Mouse (Mus musculus): ENCODE measurements around the gene Comt. TPM values are rescaled to one million over a fixed set of nuclear protein-coding genes. Genes with fewer than 3 reads are reported as not detected.
A peak's percentile ranks its signal among the peaks of the same experiment; 100 is the strongest.

The Comt gene
- polyA plus RNA-seq, 1 experiment from 2014 or later, result 124 TPM

DNA sequence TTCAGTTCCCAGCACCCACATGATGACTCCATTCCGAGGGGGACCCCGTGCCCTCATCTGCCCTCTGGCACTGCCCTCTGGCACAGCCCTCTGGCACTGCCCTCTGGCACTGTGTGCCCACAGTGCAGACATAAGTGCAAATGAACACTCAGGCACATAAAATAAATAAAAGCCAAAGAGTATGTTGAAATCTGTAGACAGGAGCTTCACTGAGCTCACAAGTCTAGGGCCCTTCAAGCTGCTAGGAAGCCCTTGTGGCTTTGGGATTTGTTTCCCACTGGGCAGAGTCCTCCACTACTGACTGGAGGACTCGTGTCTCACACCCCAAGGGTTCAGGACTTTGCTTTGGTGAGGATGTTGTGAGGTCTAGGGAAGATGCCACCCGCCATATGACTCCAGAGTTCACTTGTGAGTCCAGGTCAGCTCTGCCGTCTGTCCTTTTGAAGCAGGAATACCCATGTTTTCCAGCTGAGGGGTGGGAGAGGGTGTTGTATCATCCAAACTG lies 1.4 kb upstream of the Comt start:
- Histone ChIP-seq H3K9ac (ENCODE audit: low read length) (no peak overlapping the region), H3K27me3 (ENCODE audit: control insufficient read depth, insufficient read depth, low read depth, low read length) (no peaks in the 10 kb centered on the region), H3K4me3 (ENCODE audit: low read length) (no peak overlapping the region), H3K36me3 (ENCODE audit: control insufficient read depth, insufficient read depth, low read length) (0 out of 2 replicates have a peak, but pooled peaks cover 3% of the 10 kb centered on the region), H3K4me2 (ENCODE audit: low read depth, low read length) (no peak overlapping the region), H3K9me3 (ENCODE audit: control insufficient read depth, low read length) (no peaks in the 10 kb centered on the region), H3K27ac (ENCODE audit: low read length) (0 out of 2 replicates have a peak overlapping the region, but pooled peaks have one; percentile 22), H3K4me1 (replicated peaks; ENCODE audit: control insufficient read depth, insufficient read depth, low read length) (peaks cover 34% of the 10 kb centered on the region)
- 0 out of 2 replicates have a peak, but pooled peaks have one; percentile 6 for ATAC-seq (ENCODE audit: low read depth)
- WGBS, result 73% methylated on average over 5 of the region's 5 CpGs

DNA sequence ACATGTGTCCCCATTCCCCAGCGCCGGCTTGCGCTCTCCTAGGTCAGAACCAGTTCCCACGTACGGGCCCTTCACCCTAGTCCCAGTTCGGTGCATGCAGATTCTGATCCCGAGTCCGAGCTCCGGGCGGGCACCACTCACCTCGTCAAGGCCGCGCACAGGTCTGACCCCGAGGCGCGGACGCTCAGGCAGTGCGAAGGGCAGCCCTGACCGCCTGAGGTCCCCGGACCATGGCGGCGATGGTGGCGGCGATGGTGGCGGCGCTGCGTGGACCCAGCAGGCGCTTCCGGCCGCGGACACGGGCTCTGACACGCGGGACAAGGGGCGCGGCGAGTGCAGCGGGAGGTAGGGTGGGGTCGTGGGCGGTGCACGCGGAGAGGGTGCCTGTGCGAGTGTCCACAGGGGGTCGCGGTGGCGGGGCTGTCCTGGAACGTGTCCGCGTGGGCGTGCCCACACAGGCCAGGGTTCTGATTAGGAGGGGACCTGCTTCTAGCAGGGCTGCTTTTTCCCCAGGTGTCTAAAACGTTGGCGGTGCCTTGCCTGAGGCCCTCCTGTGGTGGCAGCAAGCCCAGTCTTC lies 349 bp downstream of the Comt start, which contains the start of gene Txnrd2:
TSS of gene Txnrd2 (plus strand) at position 170 of the 577 bp plus-strand sequence.
- no peaks in the 10 kb centered on the region for H3K9me3 ChIP-seq (ENCODE audit: control insufficient read depth, low read length)
- H3K4me1 ChIP-seq (replicated peaks; ENCODE audit: control insufficient read depth, insufficient read depth, low read length), result peaks cover 34% of the 10 kb centered on the region
- no peaks in the 10 kb centered on the region for H3K27me3 ChIP-seq (ENCODE audit: control insufficient read depth, insufficient read depth, low read depth, low read length)
- peak within 1 kb of the TSS; percentile 78 for H3K4me3 ChIP-seq (ENCODE audit: low read length)
- peak within 1 kb of the TSS; percentile 87 for H3K9ac ChIP-seq (ENCODE audit: low read length)
- peak within 1 kb of the TSS; percentile 91 for H3K4me2 ChIP-seq (ENCODE audit: low read depth, low read length)
- peaks cover 8% of the 10 kb centered on the region for H3K36me3 ChIP-seq (ENCODE audit: control insufficient read depth, insufficient read depth, low read length)
- under 1% methylated on average over 51 of the region's 52 CpGs for WGBS
- peak; percentile 82 for ATAC-seq (ENCODE audit: low read depth)
- H3K27ac ChIP-seq (ENCODE audit: low read length), result peak within 1 kb of the TSS; percentile 75

GRCm38 (mm10) chr16:18425475-18426214 lies 1.0 kb downstream of the Comt start:
- Histone ChIP-seq H3K9me3 (ENCODE audit: control insufficient read depth, low read length) (no peaks in the 10 kb centered on the region), H3K27me3 (ENCODE audit: control insufficient read depth, insufficient read depth, low read depth, low read length) (no peaks in the 10 kb centered on the region), H3K27ac (ENCODE audit: low read length) (peak overlapping the region; percentile 75), H3K4me1 (replicated peaks; ENCODE audit: control insufficient read depth, insufficient read depth, low read length) (peaks cover 34% of the 10 kb centered on the region), H3K4me2 (ENCODE audit: low read depth, low read length) (peak overlapping the region; percentile 91), H3K9ac (ENCODE audit: low read length) (peak overlapping the region; percentile 87), H3K36me3 (ENCODE audit: control insufficient read depth, insufficient read depth, low read length) (peaks cover 8% of the 10 kb centered on the region), H3K4me3 (ENCODE audit: low read length) (peak overlapping the region; percentile 78)
- ATAC-seq (ENCODE audit: low read depth), result peak; percentile 6
- 11% methylated on average over 10 of the region's 10 CpGs for WGBS

GRCm38 (mm10) chr16:18424364-18425045 lies 2.1 kb downstream of the Comt start:
- Histone ChIP-seq H3K9ac (ENCODE audit: low read length) (0 out of 2 replicates have a peak overlapping the region, but pooled peaks have one; percentile 30), H3K4me2 (ENCODE audit: low read depth, low read length) (peak overlapping the region; percentile 91), H3K27ac (ENCODE audit: low read length) (peak overlapping the region; percentile 76; the same call in 1 of the 2 replicates), H3K27me3 (ENCODE audit: control insufficient read depth, insufficient read depth, low read depth, low read length) (no peaks in the 10 kb centered on the region), H3K9me3 (ENCODE audit: control insufficient read depth, low read length) (no peaks in the 10 kb centered on the region), H3K36me3 (ENCODE audit: control insufficient read depth, insufficient read depth, low read length) (peaks cover 8% of the 10 kb centered on the region), H3K4me3 (ENCODE audit: low read length) (0 out of 2 replicates have a peak overlapping the region, but pooled peaks have one; percentile 4), H3K4me1 (replicated peaks; ENCODE audit: control insufficient read depth, insufficient read depth, low read length) (peaks cover 34% of the 10 kb centered on the region)
- 60% methylated on average over 11 of the region's 11 CpGs for WGBS
- no peak for ATAC-seq (ENCODE audit: low read depth)

- H3K27ac ChIP-seq (ENCODE audit: low read length), result peak overlapping the region; percentile 76
- 69% methylated on average over 5 of the region's 5 CpGs for WGBS
- H3K9ac ChIP-seq (ENCODE audit: low read length), result no peak overlapping the region
- peak overlapping the region; percentile 19; the same call in 1 of the 2 replicates for H3K4me2 ChIP-seq (ENCODE audit: low read depth, low read length)
- no peak overlapping the region for H3K4me3 ChIP-seq (ENCODE audit: low read length)
- peaks cover 34% of the 10 kb centered on the region for H3K4me1 ChIP-seq (replicated peaks; ENCODE audit: control insufficient read depth, insufficient read depth, low read length)
- H3K36me3 ChIP-seq (ENCODE audit: control insufficient read depth, insufficient read depth, low read length), result peaks cover 8% of the 10 kb centered on the region
- no peaks in the 10 kb centered on the region for H3K27me3 ChIP-seq (ENCODE audit: control insufficient read depth, insufficient read depth, low read depth, low read length)
- no peaks in the 10 kb centered on the region for H3K9me3 ChIP-seq (ENCODE audit: control insufficient read depth, low read length)
- ATAC-seq (ENCODE audit: low read depth), result no peak
These were observed 2.8 kb downstream of the Comt start for GRCm38 (mm10) chr16:18423915-18424265.

DNA sequence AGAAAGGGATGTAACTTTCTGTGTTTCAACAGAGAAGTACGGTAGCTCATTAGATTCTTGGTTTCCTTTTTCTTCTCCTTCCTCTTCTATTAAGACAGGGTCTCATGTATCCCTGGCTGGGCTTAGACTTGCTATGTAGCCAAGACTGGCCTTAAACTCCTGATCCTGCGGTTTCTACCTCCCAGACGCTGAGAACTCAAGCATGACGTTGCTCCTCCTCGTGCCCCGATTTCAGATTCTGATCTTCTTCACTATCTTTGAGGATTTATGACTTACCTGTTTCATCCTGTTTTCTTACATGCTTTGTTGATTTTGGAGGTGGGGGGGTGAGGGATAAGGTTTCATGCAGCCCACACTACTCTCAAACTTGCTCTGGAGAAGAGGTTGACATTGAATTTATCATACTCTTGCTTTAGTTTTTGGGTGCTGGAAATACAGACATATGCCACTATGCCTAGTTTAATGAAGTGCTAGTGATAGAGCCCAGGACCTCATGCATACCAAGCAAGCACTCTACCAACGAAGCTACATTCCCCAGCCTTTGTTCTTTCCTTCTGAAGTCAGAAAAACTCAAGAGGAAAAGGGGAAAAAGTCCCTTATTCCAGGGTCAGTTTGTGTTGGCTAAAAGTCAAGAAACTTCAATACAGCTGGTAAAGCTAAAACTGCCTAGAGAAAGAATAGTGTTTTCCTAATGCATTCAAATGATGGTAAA lies 3.3 kb downstream of the Comt start:
- no peak overlapping the region for H3K4me3 ChIP-seq (ENCODE audit: low read length)
- H3K4me2 ChIP-seq (ENCODE audit: low read depth, low read length), result no peak overlapping the region
- WGBS, result 64% methylated on average over 7 of the region's 7 CpGs
- peaks cover 34% of the 10 kb centered on the region for H3K4me1 ChIP-seq (replicated peaks; ENCODE audit: control insufficient read depth, insufficient read depth, low read length)
- H3K9me3 ChIP-seq (ENCODE audit: control insufficient read depth, low read length), result no peaks in the 10 kb centered on the region
- H3K36me3 ChIP-seq (ENCODE audit: control insufficient read depth, insufficient read depth, low read length), result peaks cover 9% of the 10 kb centered on the region
- H3K9ac ChIP-seq (ENCODE audit: low read length), result no peak overlapping the region
- H3K27ac ChIP-seq (ENCODE audit: low read length), result peak overlapping the region; percentile 76
- no peaks in the 10 kb centered on the region for H3K27me3 ChIP-seq (ENCODE audit: control insufficient read depth, insufficient read depth, low read depth, low read length)
- ATAC-seq (ENCODE audit: low read depth), result peak; percentile 48

DNA sequence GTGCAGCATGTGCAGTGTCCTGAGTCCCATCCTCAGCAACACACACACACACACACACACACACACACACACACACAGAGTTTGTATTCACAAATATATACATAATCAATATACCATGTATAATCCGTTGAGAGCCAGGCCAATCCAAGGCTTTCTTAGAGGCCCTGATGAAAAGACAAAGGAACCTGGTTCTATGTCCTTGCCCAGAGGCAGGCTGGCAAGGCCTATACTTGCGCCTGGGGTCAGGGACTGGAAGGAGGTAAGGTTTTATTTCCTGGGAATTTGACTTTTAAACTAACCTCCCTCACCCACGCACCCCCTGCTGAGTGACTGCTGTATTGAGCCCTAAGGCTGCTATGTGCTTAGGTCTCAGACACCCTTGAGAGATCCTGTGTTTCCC lies 6.1 kb downstream of the Comt start:
- no peak overlapping the region for H3K9ac ChIP-seq (ENCODE audit: low read length)
- H3K4me1 ChIP-seq (replicated peaks; ENCODE audit: control insufficient read depth, insufficient read depth, low read length), result peaks cover 27% of the 10 kb centered on the region
- H3K9me3 ChIP-seq (ENCODE audit: control insufficient read depth, low read length), result no peaks in the 10 kb centered on the region
- no peak overlapping the region for H3K27ac ChIP-seq (ENCODE audit: low read length)
- H3K4me3 ChIP-seq (ENCODE audit: low read length), result no peak overlapping the region
- H3K36me3 ChIP-seq (ENCODE audit: control insufficient read depth, insufficient read depth, low read length), result peaks cover 11% of the 10 kb centered on the region
- 77% methylated on average over 3 of the region's 3 CpGs for WGBS
- no peak for ATAC-seq (ENCODE audit: low read depth)
- no peaks in the 10 kb centered on the region for H3K27me3 ChIP-seq (ENCODE audit: control insufficient read depth, insufficient read depth, low read depth, low read length)
- H3K4me2 ChIP-seq (ENCODE audit: low read depth, low read length), result no peak overlapping the region

DNA sequence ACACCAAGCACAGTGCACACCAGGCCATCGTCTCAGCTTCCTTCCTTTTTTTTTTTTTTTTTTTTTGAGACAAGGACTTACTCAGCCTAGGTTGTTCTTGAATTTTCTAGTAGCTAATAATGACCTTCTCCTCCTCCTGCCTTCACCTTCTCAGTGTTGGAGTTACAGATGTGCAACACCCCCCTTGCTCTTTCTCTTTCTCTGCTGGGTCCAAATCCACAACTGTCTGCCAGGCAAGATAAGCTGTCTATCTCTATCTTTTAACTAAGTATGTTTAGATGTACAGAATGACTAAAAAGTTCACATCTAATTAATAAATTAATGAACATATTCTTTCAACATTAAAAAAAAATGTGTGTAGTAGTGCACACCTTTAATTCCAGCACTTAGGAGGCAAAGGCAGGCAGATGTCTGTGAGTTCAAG lies 7.0 kb downstream of the Comt start:
- Histone ChIP-seq H3K9ac (ENCODE audit: low read length) (no peak overlapping the region), H3K4me2 (ENCODE audit: low read depth, low read length) (no peak overlapping the region), H3K36me3 (ENCODE audit: control insufficient read depth, insufficient read depth, low read length) (peaks cover 13% of the 10 kb centered on the region), H3K27me3 (ENCODE audit: control insufficient read depth, insufficient read depth, low read depth, low read length) (no peaks in the 10 kb centered on the region), H3K27ac (ENCODE audit: low read length) (no peak overlapping the region), H3K4me1 (replicated peaks; ENCODE audit: control insufficient read depth, insufficient read depth, low read length) (peaks cover 21% of the 10 kb centered on the region), H3K9me3 (ENCODE audit: control insufficient read depth, low read length) (no peaks in the 10 kb centered on the region), H3K4me3 (ENCODE audit: low read length) (no peak overlapping the region)
- ATAC-seq (ENCODE audit: low read depth), result no peak
- 61% methylated on average over 1 of the region's 1 CpGs for WGBS
